8 mouse cellular contexts compared by ENCODE assay signal in the genomic region with DNA sequence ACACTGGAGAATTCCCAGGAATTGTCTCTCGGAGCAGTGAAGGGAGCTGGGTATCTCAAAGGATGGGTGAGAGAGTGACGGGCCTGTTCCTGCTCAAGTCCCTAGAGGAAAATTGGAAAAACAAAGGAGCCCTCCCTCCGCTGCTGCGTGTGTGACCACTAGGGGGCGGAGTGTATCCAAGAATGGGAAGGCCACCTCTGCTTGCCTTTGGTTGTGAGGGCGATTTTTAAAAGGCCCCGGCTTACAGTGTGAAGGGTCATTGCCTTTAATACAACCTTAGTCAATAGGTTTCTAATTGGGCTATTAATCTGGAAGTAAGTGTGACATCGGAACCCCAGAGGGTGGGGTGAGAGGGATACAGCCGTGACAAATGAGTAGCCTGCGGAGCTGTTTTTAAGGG.
DNase-seq lines count a peak whose midpoint lies in the region; ATAC-seq lines count a peak whose summit lies in the region.

No protein-coding gene starts in this region.

- DNase-seq in liver: peak; percentile 77
- peak; percentile 89 for DNase-seq in embryonic facial prominence, embryonic 10.5 days (ENCODE audit: low spot score)
- DNase-seq in kidney, adult 11 months: peak; percentile 51
- peak; percentile 92 for DNase-seq in limb, embryonic 10.5 days (ENCODE audit: low spot score)
- peak; percentile 22 to 63 for DNase-seq in spleen, postnatal 14 days (ENCODE audit: low spot score in 2 of 2)

- H3K27ac ChIP-seq in liver, embryonic 12.5 days: no peak overlapping the region
- 0 out of 2 replicates have a peak overlapping the region, but pooled peaks have one; percentile 48 for H3K27ac ChIP-seq in embryonic facial prominence, embryonic 10.5 days (replicated peaks)
- peak overlapping the region; percentile 66; the same call in 1 of the 2 replicates for H3K27ac ChIP-seq in limb, embryonic 10.5 days

- H3K27me3 ChIP-seq in liver, embryonic 12.5 days (replicated peaks): peaks cover 27% of the 10 kb centered on the region
- peaks cover 44% of the 10 kb centered on the region for H3K27me3 ChIP-seq in embryonic facial prominence, embryonic 10.5 days (replicated peaks; ENCODE audit: low read depth, poor library complexity, severe bottlenecking)
- peaks cover 35% of the 10 kb centered on the region for H3K27me3 ChIP-seq in limb, embryonic 10.5 days (ENCODE audit: low read depth, poor library complexity, severe bottlenecking)

- H3K36me3 ChIP-seq in liver, embryonic 12.5 days: no peaks in the 10 kb centered on the region
- no peaks in the 10 kb centered on the region for H3K36me3 ChIP-seq in embryonic facial prominence, embryonic 10.5 days (replicated peaks)
- H3K36me3 ChIP-seq in limb, embryonic 10.5 days: no peaks in the 10 kb centered on the region

- no peak overlapping the region for H3K4me2 ChIP-seq in liver, embryonic 12.5 days

- H3K4me1 ChIP-seq in liver, embryonic 12.5 days: 0 out of 2 replicates have a peak, but pooled peaks cover 4% of the 10 kb centered on the region
- H3K4me1 ChIP-seq in embryonic facial prominence, embryonic 10.5 days: peaks cover 30% of the 10 kb centered on the region
- peaks cover 26% of the 10 kb centered on the region for H3K4me1 ChIP-seq in limb, embryonic 10.5 days

- no peaks in the 10 kb centered on the region for H3K9me3 ChIP-seq in liver, embryonic 12.5 days (replicated peaks)
- H3K9me3 ChIP-seq in embryonic facial prominence, embryonic 10.5 days: no peaks in the 10 kb centered on the region
- no peaks in the 10 kb centered on the region for H3K9me3 ChIP-seq in limb, embryonic 10.5 days (replicated peaks)

- no peak overlapping the region for H3K9ac ChIP-seq in liver, embryonic 12.5 days

- no peak for ATAC-seq in liver, embryonic 12.5 days
- peak; percentile 80 for ATAC-seq in granulocyte monocyte progenitor cell, adult 5-6 weeks (replicated peaks; ENCODE audit: poor library complexity, severe bottlenecking)
- peak; percentile 62 for ATAC-seq in monocyte, adult 5-6 weeks (replicated peaks; ENCODE audit: insufficient number of reproducible peaks, low FRiP score, low TSS enrichment, poor library complexity, severe bottlenecking)

- no peak overlapping the region for H3K4me3 ChIP-seq in liver, embryonic 12.5 days
- no peak overlapping the region for H3K4me3 ChIP-seq in embryonic facial prominence, embryonic 10.5 days
- H3K4me3 ChIP-seq in limb, embryonic 10.5 days: 0 out of 2 replicates have a peak overlapping the region, but pooled peaks have one; percentile 8

- WGBS in liver, embryonic 12.5 days (ENCODE audit: insufficient replicate concordance): 13% methylated on average over 10 of the region's 10 CpGs
- WGBS in embryonic facial prominence, embryonic 10.5 days: 5% methylated on average over 10 of the region's 10 CpGs
- 4% methylated on average over 10 of the region's 10 CpGs for WGBS in limb, embryonic 10.5 days
